Mouse (Mus musculus) hindbrain, embryonic 12.5 days (tissue): ENCODE data around the gene Edaradd. TPM values are rescaled to one million over a fixed set of nuclear protein-coding genes. Genes with fewer than 3 reads are reported as not detected.

ENCODE experiments used
- ATAC-seq: fragments of 200-750 bp; cut with Nextera tagmentation; 2 replicates; pipeline ENCODE4 v1.8.0; 2017; ENCODE audit warnings: moderate TSS enrichment; ENCODE audit not compliant: low FRiP score
- H3K27ac ChIP-seq: fragments of 300-500 bp; sonication (generic); 2 replicates; pipeline ENCODE4 v1.5.1; 2016; ENCODE audit warnings: mild to moderate bottlenecking
- H3K27me3 ChIP-seq: fragments of 300-500 bp; sonication (generic); 2 replicates; pipeline ENCODE4 v1.6.1; 2016; ENCODE audit warnings: mild to moderate bottlenecking
- H3K36me3 ChIP-seq: fragments of 300-500 bp; sonication (generic); 2 replicates; pipeline ENCODE4 v1.6.1; 2016; ENCODE audit warnings: mild to moderate bottlenecking
- H3K4me1 ChIP-seq: fragments of 300-500 bp; sonication (generic); 2 replicates; pipeline ENCODE4 v1.6.1; 2016
- H3K4me2 ChIP-seq: fragments of 300-500 bp; sonication (generic); replicated peaks from 2 replicates; pipeline ENCODE4 v1.6.1; 2016; ENCODE audit warnings: mild to moderate bottlenecking
- H3K4me3 ChIP-seq: fragments of 300-500 bp; sonication (generic); 2 replicates; pipeline ENCODE4 v1.5.1; 2016; ENCODE audit warnings: mild to moderate bottlenecking
- H3K9ac ChIP-seq: fragments of 300-500 bp; sonication (generic); 2 replicates; pipeline ENCODE4 v1.6.1; 2016; ENCODE audit warnings: mild to moderate bottlenecking, moderate library complexity
- H3K9me3 ChIP-seq: fragments of 300-500 bp; sonication (generic); replicated peaks from 2 replicates; pipeline ENCODE4 v1.6.1; 2016; ENCODE audit warnings: mild to moderate bottlenecking
- WGBS: fragments of 180-500 bp; shearing (Covaris S2); methylation state at CpG from one replicate; pipeline ENCODE4 v1.1.7; 2016; 5-methylcytosine and 5-hydroxymethylcytosine counted together
- polyA plus RNA-seq: library from polyadenylated mRNA; unstranded; fragments of >200 nt; fragmentation: Nextera tagmentation; extraction: Ambion mirVana; gene quantifications from 2 replicates; pipeline ENCODE4 v1.2.1, GENCODE M21; 2016

Gene Edaradd
- polyA plus RNA-seq, 1 experiment from 2014 or later = 0.94 TPM

DNA sequence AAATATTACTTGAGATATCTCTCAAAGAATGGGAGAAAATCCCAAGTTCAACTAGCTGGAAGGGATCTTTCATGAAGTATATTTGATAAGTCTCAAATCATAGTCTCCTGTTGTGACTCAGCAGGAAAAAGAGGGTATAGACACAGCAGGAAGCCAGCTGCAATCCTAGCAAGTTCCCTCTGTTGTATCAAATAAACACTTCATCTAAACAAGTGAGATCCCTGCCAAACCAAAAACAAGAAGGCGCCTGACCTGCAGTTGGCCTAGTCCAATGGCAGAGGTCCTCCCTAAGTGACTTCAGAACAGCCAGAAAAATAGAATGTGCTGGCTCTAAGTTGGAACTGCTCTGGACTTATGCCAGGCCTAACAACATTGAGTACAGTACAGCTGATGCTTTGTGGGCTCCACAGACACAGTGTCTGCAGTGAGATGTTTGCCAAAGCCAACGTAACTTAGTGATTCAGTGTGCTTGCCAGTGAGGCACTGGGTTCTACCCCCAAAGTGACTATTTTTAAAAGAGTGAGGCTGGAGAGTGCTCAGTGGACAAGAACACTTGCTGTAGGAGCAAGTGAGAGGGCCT is 78.1 kb downstream of the Edaradd start:
- 82% methylated on average over 2 of the region's 2 CpGs for WGBS
- no peak overlapping the region for H3K4me3 ChIP-seq
- H3K9me3 ChIP-seq = no peaks in the 10 kb centered on the region
- no peak overlapping the region for H3K4me2 ChIP-seq
- H3K27ac ChIP-seq = no peak overlapping the region
- H3K4me1 ChIP-seq = no peaks in the 10 kb centered on the region
- no peak for ATAC-seq
- H3K27me3 ChIP-seq = no peaks in the 10 kb centered on the region
- no peak overlapping the region for H3K9ac ChIP-seq
- peaks cover 48% of the 10 kb centered on the region for H3K36me3 ChIP-seq

DNA sequence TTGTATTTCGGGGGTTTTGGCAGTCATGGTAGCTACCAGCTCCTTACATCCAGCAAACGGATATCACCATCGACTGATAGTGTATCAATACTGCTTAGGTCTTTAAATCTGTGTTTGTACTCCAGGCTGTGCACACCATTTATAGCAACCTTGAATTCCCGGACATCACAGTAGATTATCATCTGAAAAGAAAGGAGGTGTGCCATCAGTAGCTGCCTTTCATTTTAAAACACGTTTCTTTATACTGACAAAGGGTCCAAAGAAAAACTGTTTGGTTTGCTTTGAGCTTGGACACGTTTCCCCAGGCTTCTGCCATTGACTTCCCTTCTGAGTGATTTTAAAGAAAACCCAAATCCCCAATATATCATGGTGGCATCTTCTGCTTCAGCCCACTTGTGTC is 79.4 kb downstream of the Edaradd start:
- Histone ChIP-seq H3K4me2 (no peak overlapping the region), H3K4me1 (no peaks in the 10 kb centered on the region), H3K36me3 (peaks cover 53% of the 10 kb centered on the region), H3K27me3 (no peaks in the 10 kb centered on the region), H3K9ac (no peak overlapping the region), H3K27ac (no peak overlapping the region), H3K4me3 (no peak overlapping the region), H3K9me3 (no peaks in the 10 kb centered on the region)
- WGBS = 89% methylated on average over 6 of the region's 6 CpGs
- ATAC-seq = no peak

DNA sequence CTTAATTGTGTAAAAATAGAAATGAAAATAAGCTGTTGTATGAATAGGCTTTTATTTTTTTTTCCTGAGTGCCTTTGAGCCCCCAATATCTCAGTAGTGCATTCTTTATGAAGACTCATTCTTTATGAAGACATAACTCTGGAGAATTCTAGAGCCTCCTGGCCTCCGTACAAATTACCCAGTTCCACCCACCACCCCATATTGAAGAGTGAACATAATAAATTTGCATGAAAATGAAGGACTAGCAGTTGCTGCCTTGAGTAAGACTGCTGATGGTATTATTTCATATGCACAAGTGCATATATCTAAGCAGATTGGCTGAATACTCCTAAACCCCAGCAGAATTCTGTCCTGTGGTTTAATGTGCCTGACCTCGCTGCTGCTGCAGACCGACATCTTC is 80.7 kb downstream of the Edaradd start:
- H3K4me3 ChIP-seq = no peak overlapping the region
- no peak overlapping the region for H3K9ac ChIP-seq
- H3K36me3 ChIP-seq = peaks cover 65% of the 10 kb centered on the region
- no peaks in the 10 kb centered on the region for H3K4me1 ChIP-seq
- H3K27me3 ChIP-seq = no peaks in the 10 kb centered on the region
- ATAC-seq = no peak
- no peak overlapping the region for H3K4me2 ChIP-seq
- no peak overlapping the region for H3K27ac ChIP-seq
- H3K9me3 ChIP-seq = no peaks in the 10 kb centered on the region
- 96% methylated on average over 3 of the region's 3 CpGs for WGBS

DNA sequence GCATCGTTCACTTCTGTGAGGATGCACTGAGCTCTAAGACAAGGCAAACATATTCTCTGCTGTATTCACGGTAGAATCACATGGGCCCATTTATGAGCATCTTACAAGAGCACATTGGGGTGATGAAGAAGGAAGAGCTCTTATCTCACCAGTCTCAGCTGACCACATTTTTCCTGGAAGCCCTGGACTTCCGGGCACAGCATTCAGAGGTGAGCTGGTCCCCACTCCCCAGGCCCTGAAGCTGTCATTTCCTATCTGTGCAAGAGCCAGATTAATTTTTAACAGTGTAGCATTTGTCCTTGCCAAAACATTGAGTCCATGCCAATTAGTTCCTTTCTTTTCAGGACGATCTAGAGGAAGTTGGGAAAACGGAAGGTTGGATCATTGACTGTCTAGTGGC is 86.4 kb downstream of the Edaradd start:
- no peak overlapping the region for H3K4me2 ChIP-seq
- no peaks in the 10 kb centered on the region for H3K27me3 ChIP-seq
- no peaks in the 10 kb centered on the region for H3K4me1 ChIP-seq
- peaks cover 92% of the 10 kb centered on the region for H3K36me3 ChIP-seq
- no peak overlapping the region for H3K27ac ChIP-seq
- no peak for ATAC-seq
- WGBS = 89% methylated on average over 5 of the region's 5 CpGs
- no peak overlapping the region for H3K4me3 ChIP-seq
- no peak overlapping the region for H3K9ac ChIP-seq
- no peaks in the 10 kb centered on the region for H3K9me3 ChIP-seq

DNA sequence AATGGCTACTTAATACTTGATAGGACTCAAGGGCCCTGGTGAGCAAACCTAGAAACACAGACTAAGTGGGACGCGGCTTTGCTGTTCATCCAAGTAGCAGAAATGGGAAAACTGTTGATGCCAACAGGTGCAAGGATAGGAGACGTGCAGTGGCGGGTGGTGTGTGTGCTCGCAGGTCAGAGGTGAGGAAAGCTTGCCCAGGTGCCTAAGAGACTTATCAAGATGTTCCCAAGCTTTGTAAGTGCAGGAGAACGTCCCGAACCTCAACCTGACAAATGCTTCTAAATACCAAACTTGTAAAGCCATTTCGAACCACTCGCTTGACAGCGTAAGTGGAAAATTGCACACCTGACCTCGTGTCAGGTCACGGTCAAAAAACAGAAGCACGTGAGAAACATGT is 91.7 kb downstream of the Edaradd start:
- Histone ChIP-seq H3K9me3 (no peaks in the 10 kb centered on the region), H3K4me1 (no peaks in the 10 kb centered on the region), H3K36me3 (peaks cover 94% of the 10 kb centered on the region), H3K4me3 (no peak overlapping the region), H3K27ac (no peak overlapping the region), H3K9ac (no peak overlapping the region), H3K27me3 (no peaks in the 10 kb centered on the region), H3K4me2 (no peak overlapping the region)
- WGBS = 94% methylated on average over 13 of the region's 13 CpGs
- ATAC-seq = no peak

Other genes with a start within 250 kb of the Edaradd start
- gene Actn2, start 179.7 kb downstream of the Edaradd start, polyA plus RNA-seq = 6.2 and 26.2 TPM in 2 replicates
- 24.8 and 26.8 TPM in 2 replicates for gene Heatr1, start 125.4 kb downstream of the Edaradd start, polyA plus RNA-seq
- 14.5 and 17.2 TPM in 2 replicates for gene Lgals8, start 55.5 kb downstream of the Edaradd start, polyA plus RNA-seq
- 13.1 and 13.6 TPM in 2 replicates for gene Ero1lb, start 45.4 kb upstream of the Edaradd start, polyA plus RNA-seq